Mouse (Mus musculus) ES-Bruce4 (cell line): ENCODE data around the gene Olfr117. TPM values are rescaled to one million over a fixed set of nuclear protein-coding genes. Genes with fewer than 3 reads are reported as not detected.
"Not testable (repeated sequence)": the region's sequence is repeated elsewhere in the genome, so short reads cannot be mapped to it uniquely, and the experiment has no call there.

Source experiments
- H3K27ac ChIP-seq: 2 replicates; pipeline ENCODE4 v1.5.1; 2012; ENCODE audit warnings: low read length, inconsistent platforms; ENCODE audit not compliant: insufficient read depth
- H3K27me3 ChIP-seq: 2 replicates; pipeline ENCODE4 v1.6.1; 2012; ENCODE audit warnings: mild to moderate bottlenecking, low read length, inconsistent platforms; ENCODE audit not compliant: control insufficient read depth, poor library complexity, insufficient read depth, severe bottlenecking
- H3K36me3 ChIP-seq: 2 replicates; pipeline ENCODE4 v1.6.1; 2012; ENCODE audit warnings: inconsistent platforms, mild to moderate bottlenecking, low read length, moderate library complexity; ENCODE audit not compliant: control insufficient read depth, poor library complexity, insufficient read depth, severe bottlenecking
- H3K4me1 ChIP-seq: one replicate; pipeline ENCODE4 v1.8.1; 2011; ENCODE audit warnings: low read length; ENCODE audit not compliant: control insufficient read depth, insufficient read depth
- H3K4me3 ChIP-seq: 2 replicates; pipeline ENCODE4 v1.5.1; 2011; ENCODE audit warnings: low read depth, mild to moderate bottlenecking, low read length
- H3K9ac ChIP-seq: 2 replicates; pipeline ENCODE4 v1.6.1; 2012; ENCODE audit warnings: low read depth, mild to moderate bottlenecking, inconsistent platforms; ENCODE audit not compliant: poor library complexity, severe bottlenecking
- H3K9me3 ChIP-seq: replicated peaks from 2 replicates; pipeline ENCODE4 v1.6.1; 2012; ENCODE audit warnings: mild to moderate bottlenecking, low read length, inconsistent platforms; ENCODE audit not compliant: control insufficient read depth, poor library complexity, insufficient read depth, severe bottlenecking
- CTCF ChIP-seq: IDR thresholded peaks from one replicate; pipeline ENCODE4 v1.8.1; 2011; ENCODE audit warnings: low read depth, low read length
- EP300 ChIP-seq: IDR thresholded peaks from 2 replicates; pipeline ENCODE4 v1.6.1; 2011; ENCODE audit warnings: low read depth, low read length; ENCODE audit not compliant: insufficient read depth
- POLR2A ChIP-seq: IDR thresholded peaks from one replicate; pipeline ENCODE4 v1.8.1; 2011; ENCODE audit warnings: low read length; ENCODE audit not compliant: insufficient read depth
- polyA plus RNA-seq: library from polyadenylated mRNA; stranded (reverse); fragments of >200 nt; gene quantifications from 2 replicates; pipeline ENCODE4 v1.2.4, GENCODE M21; 2011; ENCODE audit warnings: low read depth; ENCODE audit not compliant: missing spikeins, insufficient read depth, insufficient read length

Olfr117 gene
- polyA plus RNA-seq, result not detected in 2 replicates

DNA sequence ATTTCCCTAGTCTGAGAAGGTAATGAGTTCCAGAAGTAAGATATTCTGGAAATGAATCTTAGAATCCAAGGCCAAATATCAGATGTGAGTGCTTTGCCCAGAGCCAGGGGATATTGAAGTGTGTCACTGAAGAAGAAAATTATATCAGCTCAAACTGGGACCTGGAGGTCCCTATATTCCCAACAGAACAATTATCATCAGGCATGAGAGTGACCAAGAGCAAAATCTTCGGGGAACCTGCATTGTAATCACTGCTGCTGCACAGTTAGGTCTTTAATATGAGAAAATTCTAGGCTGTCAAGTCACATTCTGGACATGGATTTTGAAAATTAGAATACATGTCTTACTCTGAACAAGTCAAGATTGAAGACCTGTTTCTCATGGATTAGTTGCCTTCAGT lies at the start of gene Olfr117:
Gene Olfr117, minus strand, starts transcription at position 101 of the 400 bp plus-strand sequence.
- Histone ChIP-seq H3K4me3 (no peak within 1 kb of the TSS), H3K27me3 (no peaks in the 10 kb centered on the region), H3K4me1 (no peaks in the 10 kb centered on the region), H3K9me3 (no peaks in the 10 kb centered on the region), H3K27ac (no peak within 1 kb of the TSS), H3K36me3 (no peaks in the 10 kb centered on the region), H3K9ac (no peak within 1 kb of the TSS)
- TF ChIP-seq POLR2A (no peak), EP300 (no peak), CTCF (no peak)

DNA sequence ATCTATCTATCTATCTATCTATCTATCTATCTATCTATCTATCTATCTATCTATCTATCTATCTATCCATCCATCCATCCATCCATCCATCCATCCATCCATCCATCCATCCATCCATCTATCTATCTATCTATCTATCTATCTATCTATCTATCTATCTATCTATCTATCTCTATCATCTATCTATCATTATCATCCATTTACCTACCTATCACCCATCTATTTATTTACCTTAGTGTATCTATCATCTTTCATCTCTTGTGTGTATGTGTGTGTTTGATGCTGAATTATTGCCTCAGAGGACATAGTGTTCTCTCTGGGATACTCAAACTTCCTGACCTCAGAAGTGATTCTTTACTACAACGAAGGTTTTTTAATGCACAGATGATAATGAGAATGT lies 32.7 kb upstream of the Olfr117 start, which contains the start of gene Olfr119:
Gene Olfr119, plus strand, starts transcription at position 301 of the 400 bp plus-strand sequence.
- not testable (repeated sequence) for H3K36me3 ChIP-seq, H3K4me1 ChIP-seq, H3K27me3 ChIP-seq, H3K9me3 ChIP-seq, H3K27ac ChIP-seq, H3K9ac ChIP-seq, H3K4me3 ChIP-seq

DNA sequence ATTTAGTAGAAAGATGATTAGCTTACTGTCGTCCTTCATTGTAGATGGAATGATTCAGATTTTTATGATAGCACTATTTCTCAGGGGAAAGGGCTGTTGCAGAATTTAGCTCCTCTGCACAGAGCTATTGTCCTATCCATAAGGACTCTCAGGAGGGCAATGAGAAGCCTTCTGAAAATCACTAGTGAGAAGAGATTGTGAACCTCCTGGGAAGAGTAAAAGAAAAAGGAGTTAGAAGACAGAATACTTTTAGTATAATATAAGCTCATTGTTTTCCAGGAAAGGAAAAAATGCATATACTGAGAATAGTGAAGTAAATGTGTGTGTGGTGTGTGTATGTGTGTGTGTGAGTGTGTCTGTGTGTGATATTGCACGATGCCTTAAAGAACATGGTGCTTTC lies 3.1 kb upstream of the Olfr117 start, which contains the start of gene Olfr118:
Gene Olfr118, plus strand, starts transcription at position 301 of the 400 bp plus-strand sequence.
- Histone ChIP-seq H3K27ac (no peak within 1 kb of the TSS), H3K4me1 (no peaks in the 10 kb centered on the region), H3K9me3 (no peaks in the 10 kb centered on the region), H3K36me3 (no peaks in the 10 kb centered on the region), H3K4me3 (no peak within 1 kb of the TSS), H3K27me3 (no peaks in the 10 kb centered on the region), H3K9ac (no peak within 1 kb of the TSS)
- TF ChIP-seq CTCF, result no peak

DNA sequence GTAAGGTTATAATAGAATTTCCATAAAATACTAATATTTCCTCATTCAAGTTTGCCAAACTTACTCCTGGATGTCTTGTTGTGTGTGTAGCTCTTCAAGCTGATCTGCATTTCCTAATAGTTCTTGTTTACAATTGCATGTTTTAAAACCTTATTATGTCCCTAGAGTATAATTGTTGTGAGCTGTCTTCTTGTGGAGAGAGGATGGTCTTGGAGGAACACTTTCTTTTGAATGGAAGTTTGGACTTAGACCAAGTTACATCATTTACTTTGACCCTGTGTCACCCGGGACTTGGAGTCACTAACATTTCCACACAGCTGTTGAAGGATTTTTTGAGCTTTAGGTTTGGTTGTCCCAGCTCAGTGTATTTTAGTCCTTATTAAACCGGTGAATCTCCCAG lies 36.6 kb downstream of the Olfr117 start, which contains the start of the genes Olfr115 and Olfr116:
Gene Olfr115, minus strand, starts transcription at position 101 of the 400 bp plus-strand sequence.
Gene Olfr116, minus strand, starts transcription at position 191 of the 400 bp plus-strand sequence.
- Histone ChIP-seq H3K4me1 (no peaks in the 10 kb centered on the region), H3K27me3 (no peaks in the 10 kb centered on the region), H3K36me3 (no peaks in the 10 kb centered on the region), H3K27ac (no peak within 1 kb of the TSS), H3K4me3 (no peak within 1 kb of the TSS), H3K9ac (no peak within 1 kb of the TSS), H3K9me3 (peaks cover 7% of the 10 kb centered on the region)
- TF ChIP-seq EP300, result no peak
- no peak for TF ChIP-seq CTCF
- no peak for TF ChIP-seq POLR2A

Other genes with a start within 250 kb of the Olfr117 start
- gene Olfr108, start 218.3 kb downstream of the Olfr117 start, polyA plus RNA-seq, result not detected in 2 replicates
- not detected in 2 replicates for gene Olfr109, start 204.9 kb downstream of the Olfr117 start, polyA plus RNA-seq
- 0.52 TPM in 1 of 2 replicates, not detected in the other for gene H2-M2, start 180.2 kb downstream of the Olfr117 start, polyA plus RNA-seq
- gene Olfr110, start 171.3 kb downstream of the Olfr117 start, polyA plus RNA-seq, result not detected in 2 replicates
- not detected in 2 replicates for gene Olfr111, start 155.8 kb downstream of the Olfr117 start, polyA plus RNA-seq
- gene Olfr112, start 94.3 kb downstream of the Olfr117 start, polyA plus RNA-seq, result not detected in 2 replicates
- gene Olfr113, start 86.1 kb downstream of the Olfr117 start, polyA plus RNA-seq, result not detected in 2 replicates
- gene Olfr114, start 71.0 kb downstream of the Olfr117 start, polyA plus RNA-seq, result not detected in 2 replicates
- gene Olfr115, start 36.7 kb downstream of the Olfr117 start, polyA plus RNA-seq, result not detected in 2 replicates
- not detected in 2 replicates for gene Olfr116, start 36.6 kb downstream of the Olfr117 start, polyA plus RNA-seq
- not detected in 2 replicates for gene Olfr118, start 3.2 kb upstream of the Olfr117 start, polyA plus RNA-seq
- gene Olfr119, start 32.8 kb upstream of the Olfr117 start, polyA plus RNA-seq, result not detected in 2 replicates
- gene Olfr120, start 58.0 kb upstream of the Olfr117 start, polyA plus RNA-seq, result not detected in 2 replicates
- gene Olfr121, start 85.1 kb upstream of the Olfr117 start, polyA plus RNA-seq, result not detected in 2 replicates
- not detected in 2 replicates for gene Olfr122, start 104.8 kb upstream of the Olfr117 start, polyA plus RNA-seq
- not detected in 2 replicates for gene Olfr123, start 129.7 kb upstream of the Olfr117 start, polyA plus RNA-seq
- not detected in 2 replicates for gene Olfr124, start 136.1 kb upstream of the Olfr117 start, polyA plus RNA-seq
- gene Olfr125, start 169.2 kb upstream of the Olfr117 start, polyA plus RNA-seq, result not detected in 2 replicates
- not detected in 2 replicates for gene Olfr126, start 183.7 kb upstream of the Olfr117 start, polyA plus RNA-seq
- 0.46 and 0.50 TPM in 2 replicates for gene Olfr127, start 236.7 kb upstream of the Olfr117 start, polyA plus RNA-seq